Mouse (Mus musculus) layer of hippocampus, adult 9-10 months (tissue): ENCODE measurements around the gene Pgm2.

Experiments used
- DNase-seq: peaks from one replicate; pipeline ENCODE4 v3.0.0; 2022; ENCODE audit warnings: low spot score

Gene Pgm2

DNA sequence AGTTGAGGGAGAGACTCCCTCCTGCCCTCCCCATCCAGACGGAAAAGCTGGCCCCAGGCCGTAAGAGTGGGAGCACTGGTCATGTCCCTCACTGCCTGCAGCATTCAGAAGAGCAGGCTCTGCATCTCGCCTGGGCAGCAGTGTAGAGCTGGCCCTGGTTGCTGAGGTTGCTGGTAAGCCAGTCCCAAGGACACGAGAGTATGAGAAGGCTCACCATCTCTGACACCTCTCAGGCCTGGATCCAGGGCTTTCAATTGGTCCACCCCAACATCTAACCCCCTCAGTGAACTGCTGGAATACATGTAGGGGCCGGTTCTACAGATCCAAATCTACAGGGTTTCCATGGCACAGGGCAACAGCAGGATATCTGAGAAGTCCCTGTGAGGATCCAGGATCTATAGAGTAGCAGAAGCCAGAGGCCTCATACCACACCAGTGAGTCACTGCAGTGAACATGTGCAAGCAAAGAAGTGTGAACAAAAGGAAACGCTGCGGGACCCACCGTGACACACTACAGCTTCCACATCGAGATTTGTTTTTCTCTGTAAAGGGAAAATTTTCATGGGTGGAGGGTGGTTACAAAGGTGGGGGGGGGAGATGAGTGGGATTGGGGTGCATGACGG lies 53.7 kb downstream of the Pgm2 start:
- no peak for DNase-seq

DNA sequence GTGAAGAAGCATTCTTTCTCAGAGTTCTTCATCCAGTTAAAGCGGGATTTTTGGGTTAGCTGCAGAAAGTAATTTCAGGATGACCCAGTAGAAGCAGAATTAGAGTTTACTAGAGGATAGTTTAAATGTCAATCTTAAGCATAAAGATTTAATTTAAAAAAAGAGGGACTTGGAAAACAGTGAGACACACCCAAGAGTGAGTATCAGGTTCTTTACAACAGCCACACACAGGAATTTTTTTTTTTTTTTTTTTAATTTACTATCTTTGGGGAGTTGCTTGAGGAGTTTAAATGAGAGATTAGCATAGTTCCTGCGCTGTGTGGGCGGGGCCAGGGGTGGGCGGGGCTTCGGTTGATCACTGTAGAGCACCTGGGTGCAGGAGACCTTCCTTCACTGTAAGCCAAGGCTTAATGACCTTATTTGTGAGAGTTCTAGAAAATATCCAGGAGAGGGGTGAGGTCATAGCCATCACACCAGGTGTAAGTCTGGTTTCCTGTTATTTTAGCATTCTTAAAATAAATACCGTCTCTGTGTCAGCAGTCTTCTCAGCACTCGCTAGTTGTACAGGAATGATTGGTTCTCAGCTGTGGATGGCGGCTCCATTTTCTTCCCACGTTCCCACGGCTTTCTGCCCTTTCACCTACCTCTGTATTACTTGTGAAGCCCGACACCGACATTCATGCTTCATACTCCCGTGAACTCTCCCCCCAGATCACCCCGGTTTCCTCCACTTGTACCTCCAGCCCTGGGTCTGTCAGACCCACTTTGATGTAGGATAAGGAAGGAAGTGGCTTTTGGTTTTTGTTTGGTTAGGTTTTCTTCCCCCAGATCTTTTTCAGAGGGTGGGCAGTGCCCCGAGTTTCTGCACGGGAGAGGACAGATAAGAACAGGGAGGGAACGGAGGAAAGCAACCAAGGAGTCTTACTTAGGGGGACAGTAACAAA lies 56.7 kb downstream of the Pgm2 start:
- no peak for DNase-seq

DNA sequence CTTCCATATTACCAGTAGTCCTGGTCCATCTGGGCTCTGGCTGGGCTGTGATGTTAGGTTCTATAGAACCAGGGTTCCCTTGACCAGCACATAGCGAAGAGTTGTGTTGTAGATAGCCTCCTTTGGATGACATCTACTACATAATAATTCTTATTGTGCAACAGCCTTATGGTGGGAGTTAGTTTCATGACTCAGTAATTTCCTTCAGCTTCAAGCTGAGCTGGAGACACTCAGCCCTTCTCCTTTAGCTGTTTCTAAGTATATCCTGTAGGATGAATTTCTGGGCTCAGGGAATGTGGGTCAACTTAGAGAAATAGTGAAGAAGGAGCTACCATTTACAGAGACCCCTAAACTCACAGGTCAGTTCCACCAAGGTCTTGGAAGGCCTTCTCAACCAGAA lies 60.6 kb downstream of the Pgm2 start:
- DNase-seq, result no peak

DNA sequence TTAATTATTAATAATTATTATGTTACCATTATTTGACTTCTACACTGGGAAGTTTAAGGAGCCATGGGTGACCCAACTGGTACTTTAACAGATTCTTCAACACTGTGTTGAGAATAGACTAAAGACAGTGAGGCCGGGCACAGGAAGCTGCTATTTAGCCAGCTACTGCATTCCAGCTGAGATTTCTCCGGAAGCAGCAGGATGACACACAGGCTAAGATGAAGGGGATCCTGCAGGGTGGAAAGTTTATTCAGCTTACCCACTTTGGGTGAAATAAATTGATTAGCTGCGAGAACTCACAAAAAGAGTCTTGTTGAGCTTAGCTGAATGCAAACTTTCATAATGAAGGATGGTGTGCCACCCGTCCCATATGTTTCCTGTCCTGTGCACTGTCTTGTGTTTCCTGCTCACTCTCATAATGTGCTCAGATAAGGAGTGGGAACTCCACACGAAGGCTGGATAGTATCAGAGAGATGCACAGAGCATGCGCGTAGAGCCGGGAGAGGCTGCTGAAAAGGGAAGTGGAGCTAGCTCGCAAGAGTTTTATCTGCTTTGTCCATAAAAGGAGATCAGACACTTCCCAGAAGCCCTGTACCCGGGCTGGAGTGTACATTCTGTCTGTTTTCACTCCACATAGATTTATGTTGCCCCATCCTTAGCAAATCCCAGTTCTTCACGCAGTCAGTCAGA lies 63.3 kb downstream of the Pgm2 start, which contains the start of gene Tbc1d1:
Gene Tbc1d1 (plus strand): TSS at position 445 of the 690 bp plus-strand sequence.
- DNase-seq, result no peak

DNA sequence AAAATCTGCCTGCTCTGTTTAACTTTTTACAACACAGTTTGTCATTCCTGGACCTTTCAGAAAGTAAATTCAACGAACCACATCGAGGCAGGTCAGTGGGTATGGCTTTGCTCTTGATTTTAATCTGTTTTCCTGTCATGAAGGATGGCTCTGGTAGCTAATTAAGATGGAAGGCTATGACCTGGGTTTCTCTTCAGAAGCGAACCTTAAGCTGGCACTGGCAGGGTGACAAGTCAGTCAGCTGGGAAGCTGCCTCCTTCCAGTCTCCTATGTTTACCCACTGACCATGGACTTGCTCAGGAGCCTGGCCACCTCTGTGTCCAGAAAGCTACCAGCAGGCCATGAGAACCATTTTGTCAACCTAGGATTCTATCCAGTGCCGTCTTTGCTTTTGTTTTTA lies 63.8 kb downstream of the Pgm2 start:
- DNase-seq, result no peak

DNA sequence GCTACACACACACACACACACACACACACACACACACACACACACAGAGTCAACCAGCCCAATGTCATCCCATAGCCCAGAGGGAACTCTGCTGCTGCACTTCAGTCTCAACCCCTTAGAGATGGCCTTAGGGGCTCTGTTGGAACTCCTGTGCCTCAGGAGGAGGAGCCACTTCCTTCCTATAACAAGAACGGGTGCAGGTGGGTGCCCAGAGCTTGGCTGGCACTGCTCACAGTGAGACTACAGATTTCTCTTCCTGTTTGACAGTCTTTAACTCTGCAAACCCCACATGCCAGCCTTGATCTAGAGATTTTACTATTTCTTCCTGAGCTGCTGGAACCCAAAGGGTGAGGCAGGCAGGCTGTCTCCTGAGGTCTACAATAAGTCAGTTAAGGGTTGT lies 65.2 kb downstream of the Pgm2 start:
- no peak for DNase-seq

DNA sequence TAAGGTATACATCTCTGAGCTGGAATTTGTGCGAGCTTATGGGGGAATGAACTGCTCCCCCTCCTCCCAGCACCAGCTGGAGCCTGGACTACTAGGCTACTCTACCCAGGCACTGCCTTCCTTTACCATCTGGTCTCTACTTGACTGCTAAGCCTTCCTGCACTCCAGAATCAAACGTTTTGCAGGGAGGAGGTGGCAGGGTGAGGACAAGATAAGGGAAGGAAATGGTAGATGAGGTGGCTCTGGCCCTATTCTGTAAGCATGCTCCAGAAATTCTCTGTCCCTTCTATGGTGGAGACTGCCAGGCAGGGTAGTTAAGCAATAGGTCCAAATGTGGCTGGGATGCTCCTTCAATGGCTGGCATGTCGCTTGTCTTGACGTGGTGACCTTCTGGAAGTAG lies 65.8 kb downstream of the Pgm2 start:
- DNase-seq, result no peak

DNA sequence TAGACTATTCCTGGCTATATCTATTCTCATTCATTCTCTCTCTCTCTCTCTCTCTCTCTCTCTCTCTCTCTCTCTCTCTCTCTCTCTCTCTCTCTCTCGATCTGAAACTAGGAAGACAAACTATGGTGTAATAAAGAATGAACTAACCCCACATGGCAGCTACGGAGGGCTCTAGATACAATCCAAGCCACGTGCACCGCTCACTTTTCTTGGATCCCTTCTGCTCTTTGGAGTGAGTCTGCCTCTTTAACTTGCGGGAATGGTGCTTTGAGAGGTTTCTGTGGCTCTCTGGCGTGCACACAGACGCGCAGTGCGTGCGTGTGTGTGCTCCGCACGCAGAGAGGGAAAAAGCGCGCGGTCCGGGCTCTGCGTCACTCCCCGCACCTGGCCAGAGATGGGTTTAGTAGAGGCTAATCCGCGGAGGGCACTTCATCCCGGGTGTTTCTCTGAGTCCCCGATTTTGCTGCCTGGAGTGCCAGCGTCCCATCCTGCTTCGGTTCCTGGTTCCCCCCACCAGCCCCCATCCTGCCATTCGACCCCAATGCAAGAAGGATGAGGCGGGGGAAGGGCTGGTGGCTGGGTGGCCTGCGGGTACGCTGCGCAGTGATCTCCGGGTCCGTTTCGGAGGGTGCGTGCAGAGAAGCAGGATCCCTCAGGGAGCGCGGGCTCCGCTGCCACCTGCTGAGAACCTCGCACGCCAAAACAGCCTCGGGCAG lies 66.5 kb downstream of the Pgm2 start:
- no peak for DNase-seq

DNA sequence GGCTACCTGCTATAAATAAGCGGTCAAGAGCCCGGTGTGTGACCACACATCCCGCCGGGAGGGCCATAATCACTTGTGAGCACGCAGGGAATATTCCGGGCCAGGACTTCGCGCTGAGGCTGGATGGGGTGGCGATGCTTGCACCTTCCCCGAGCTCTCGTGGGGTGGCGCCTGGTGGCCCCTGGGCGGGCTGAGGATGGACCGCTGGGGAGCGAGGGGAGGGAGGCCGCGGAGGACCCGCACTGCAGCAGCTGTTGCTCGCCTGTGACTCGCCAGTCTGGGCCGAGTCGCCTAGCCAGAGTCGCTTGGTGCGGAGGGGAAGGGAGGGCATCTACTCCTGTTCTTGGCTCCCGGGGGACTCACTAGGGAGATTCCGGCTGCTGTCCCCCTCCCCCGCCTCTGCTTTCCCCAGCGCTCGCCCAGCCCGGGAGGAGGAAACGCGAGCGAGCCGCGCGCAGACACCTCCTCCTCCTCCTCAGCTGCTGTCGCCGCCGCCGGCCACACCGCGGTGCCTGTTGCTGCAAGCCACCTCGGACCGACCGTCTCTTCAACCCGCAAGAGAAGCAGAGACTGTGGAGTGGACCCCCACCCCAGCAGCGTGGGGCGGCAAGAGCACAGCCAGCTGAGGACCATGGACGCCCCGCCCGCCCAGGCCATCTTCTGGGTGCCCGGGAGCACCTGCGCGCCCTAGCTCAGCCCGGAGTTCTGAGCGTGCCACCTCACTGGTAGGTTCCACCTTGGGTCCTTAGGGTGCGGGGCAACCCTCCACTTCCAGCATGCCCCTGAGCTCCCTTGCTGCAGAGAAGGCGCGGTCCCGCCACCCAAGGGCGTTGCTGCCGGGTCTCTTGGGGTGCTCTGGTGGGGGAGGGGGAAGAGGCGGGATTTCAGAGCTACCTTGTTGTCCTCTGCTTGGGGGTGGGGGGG lies 67.3 kb downstream of the Pgm2 start:
- no peak for DNase-seq

DNA sequence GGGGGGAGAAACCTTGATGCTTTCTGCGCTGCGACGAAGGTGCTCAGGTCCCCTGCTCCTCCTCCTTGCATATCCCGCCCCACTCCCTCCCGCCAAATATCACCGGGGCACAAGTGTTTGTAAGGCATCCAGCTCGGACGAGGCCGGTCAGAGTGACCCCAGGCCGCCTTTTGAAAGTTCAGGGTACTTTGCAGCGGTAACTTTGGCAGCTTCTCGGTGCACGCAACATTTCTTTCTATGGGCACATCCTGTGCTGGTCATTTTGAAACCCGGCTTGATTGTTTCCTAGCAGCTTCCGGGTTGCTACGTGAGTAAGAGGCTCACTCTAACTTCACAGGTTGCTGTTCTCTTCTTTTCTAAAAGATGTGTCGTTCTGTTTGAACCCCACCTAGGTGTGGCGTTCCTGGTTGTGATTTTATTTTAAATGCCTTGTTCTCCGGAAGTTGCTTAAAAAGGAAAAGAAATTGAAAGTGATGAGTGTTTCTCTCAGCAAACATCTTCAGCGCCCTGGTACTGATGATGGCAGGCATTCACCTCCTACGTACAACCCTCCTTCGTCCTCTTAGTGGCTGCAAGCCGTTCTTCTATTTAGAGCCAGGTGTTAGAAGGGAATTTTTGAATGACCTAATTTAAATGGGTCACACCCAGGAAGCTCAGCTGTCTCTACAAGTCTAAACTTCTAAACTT lies 68.1 kb downstream of the Pgm2 start:
- DNase-seq, result no peak

DNA sequence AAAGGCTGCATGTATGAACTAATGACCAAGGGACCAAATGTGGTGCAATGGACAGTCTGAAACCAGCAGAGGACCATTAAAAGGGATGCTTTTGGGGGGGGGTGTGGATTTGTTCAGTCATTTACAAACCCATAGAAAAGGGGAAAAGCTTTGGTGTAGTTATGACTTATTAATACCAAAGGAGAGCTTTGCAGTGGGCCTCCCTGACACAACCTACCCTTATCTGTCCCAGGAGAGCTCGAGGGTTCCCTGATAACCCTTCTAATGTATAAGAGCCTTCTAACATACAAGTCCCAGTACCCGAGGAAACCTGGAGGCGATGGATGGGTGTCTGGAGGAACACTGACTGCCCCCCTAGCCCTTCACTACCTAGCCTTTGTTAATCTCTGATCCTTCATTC lies 69.2 kb downstream of the Pgm2 start:
- DNase-seq, result no peak

DNA sequence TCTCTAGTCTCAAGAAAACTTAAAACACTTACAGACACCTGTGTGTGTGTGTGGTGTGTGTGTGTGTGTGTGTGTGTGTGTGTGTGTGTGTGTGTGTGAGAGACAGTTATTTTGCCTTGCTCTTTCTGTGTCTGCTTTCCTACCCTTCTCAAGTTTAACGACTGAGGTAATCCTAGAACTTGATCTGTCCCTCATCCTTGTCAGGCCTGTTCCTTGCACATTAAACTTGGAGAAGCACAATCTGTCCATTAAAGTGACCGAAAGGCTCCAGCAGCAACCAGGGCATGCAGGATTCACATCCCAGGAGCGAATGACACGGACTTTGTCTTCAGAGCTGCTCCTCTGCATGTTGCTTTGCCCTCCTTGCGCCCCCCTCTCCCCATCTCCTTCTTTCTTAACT lies 69.8 kb downstream of the Pgm2 start:
- DNase-seq, result no peak

DNA sequence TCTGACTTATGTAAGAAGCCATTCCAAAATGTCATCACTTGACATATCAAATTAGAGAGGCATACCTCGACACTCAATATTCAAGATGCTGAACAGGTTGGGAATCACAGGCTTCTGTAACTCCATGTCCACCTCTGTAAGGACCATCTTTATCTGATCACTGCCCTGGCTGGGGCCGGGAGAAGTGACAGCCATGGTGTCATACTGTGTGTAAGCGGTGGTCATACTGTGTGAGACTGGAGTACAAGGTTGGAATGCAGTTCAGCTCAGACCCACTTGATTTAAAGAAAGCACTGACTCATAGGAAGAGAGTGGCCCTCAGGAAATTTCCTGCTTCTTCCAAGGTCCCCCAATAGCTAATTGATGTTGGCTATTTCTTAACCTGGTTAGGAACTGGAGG lies 71.7 kb downstream of the Pgm2 start:
- no peak for DNase-seq

DNA sequence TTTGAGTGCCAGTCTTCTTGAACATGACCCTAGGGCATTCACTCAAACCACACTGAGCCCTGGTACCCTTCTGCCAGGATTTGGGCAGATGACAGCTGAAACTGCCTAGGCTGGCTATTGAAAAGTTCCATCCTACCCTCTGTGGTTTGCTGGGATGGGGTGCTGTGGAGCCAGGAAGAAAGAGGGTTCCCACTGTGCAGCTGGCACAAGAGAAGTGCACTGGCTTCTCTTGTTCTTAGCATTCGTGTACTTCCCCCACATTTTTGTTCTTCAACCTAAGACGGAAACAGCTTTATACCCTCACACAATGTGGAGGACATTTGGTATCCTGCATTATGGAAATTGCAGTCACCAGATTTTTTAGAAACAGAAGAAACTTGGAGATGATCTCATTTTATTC lies 73.1 kb downstream of the Pgm2 start:
- no peak for DNase-seq

DNA sequence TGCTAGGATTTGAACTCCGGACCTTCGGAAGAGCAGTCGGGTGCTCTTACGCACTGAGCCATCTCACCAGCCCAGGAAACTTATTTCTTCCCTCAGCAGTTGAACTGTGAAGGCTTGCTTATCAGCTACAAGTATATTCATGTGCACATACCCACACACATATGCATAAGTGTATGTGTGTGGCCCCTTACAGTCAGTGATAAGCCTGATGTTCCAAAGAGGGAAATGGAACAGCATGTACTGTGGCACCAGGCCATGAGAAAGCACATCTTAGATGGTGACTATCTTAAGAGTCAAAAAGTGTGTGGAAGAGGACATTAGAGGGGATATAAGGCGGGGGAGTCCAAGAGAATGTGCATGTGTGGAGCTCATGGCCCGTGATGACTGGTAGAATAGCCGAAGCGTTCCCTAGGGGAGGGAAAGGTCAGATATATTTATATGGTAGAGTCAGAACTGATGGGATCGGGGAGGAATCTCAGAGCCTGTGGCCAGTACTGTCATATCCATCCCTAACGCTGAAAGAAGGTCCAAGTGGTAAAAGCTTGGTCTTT lies 76.3 kb downstream of the Pgm2 start:
- no peak for DNase-seq

DNA sequence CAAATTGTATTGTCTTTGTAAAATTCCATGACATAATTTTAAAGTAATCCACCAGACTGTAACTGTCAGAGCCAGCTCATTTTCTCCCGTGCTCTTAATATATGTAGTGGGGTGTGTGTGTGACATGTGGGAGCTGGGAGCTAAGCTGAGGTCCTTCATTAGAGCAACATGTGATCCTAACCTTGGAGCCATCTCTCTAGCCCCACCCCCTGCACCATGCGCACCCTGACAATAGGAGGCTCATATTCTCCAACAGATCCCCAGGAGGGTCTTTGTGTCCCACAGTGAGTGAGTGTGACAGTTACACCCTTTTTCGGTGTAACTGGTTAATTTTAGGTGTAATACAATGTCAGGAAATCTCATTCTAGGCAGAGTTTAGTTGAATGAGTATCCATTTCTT lies 80.1 kb downstream of the Pgm2 start:
- DNase-seq, result no peak

DNA sequence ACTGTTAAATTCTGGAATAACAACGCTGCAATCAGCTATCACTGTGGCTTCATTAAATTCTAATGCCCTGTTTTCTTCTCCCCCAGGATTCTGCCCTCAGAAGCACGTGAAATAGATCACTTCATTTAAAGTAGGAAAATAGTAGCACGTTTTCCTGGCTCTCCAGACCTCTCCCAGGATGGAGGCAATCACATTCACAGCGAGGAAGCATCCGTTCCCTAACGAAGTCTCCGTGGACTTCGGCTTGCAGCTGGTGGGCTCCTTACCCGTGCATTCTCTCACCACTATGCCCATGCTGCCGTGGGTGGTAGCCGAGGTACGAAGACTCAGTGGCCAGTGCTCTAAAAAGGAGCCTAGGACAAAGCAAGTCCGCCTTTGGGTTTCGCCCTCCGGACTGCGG lies 80.6 kb downstream of the Pgm2 start:
- DNase-seq, result no peak

DNA sequence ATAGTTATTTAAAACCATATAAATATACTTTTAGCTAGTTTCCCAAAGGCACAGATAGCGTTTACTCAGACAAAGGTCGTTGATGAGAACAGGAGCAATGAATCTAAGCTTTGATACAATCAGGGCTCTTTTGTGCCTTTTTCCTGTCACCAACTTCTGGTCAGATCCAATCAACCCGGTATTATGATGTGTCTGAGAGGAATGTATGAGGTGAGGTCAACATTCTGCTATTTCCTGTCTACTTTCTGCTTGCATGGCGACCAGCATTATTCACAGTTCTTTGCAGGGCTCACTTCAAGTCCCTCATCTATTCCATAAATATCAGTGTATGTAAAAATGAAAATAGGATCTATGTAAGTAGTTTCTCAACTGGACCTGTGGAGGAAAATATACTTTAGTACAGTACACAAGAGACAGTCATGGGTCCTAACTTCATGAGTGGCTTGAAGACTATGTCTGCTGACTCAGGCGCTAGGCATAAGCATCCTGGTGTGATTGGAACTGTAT lies 81.7 kb downstream of the Pgm2 start:
- no peak for DNase-seq
